Mouse (Mus musculus): ENCODE results near the gene Dgat2. TPM values are rescaled to one million over a fixed set of nuclear protein-coding genes. Genes with fewer than 3 reads are reported as not detected.

Dgat2 gene
- polyA plus RNA-seq, 1 experiment = 3.0 TPM

DNA sequence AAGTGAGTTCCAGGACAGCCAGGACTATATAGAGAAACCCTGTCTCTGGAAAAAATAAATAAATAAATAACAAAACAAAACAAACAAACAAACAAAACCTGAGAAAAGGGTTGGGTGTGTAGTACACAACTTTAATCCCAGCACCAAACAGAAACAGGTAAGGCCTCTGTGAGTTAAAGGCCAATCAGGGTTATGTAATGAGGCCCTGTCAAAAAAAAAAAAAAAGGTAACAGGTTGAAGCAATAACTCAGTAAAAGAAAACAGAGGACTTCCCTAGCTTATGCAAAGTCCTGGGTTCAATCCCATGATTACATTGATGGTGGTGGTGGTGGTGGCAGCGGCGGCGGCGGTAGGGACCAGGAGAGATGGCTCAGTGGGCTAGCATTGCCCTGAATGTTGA lies 45.0 kb downstream of the Dgat2 start:
- TF ChIP-seq MAX (IDR thresholded peaks at IDR 0.05) (no peak), MYOD1 (IDR thresholded peaks at IDR 0.05; ENCODE audit: control insufficient read depth, insufficient read length, low read depth) (no peak), FOSL1 (IDR thresholded peaks at IDR 0.05; ENCODE audit: insufficient read depth, low read length, poor library complexity, severe bottlenecking) (no peak), CTCF (IDR thresholded peaks at IDR 0.05; ENCODE audit: control insufficient read depth, insufficient read depth, insufficient read length) (no peak), MYOG (IDR thresholded peaks at IDR 0.05; ENCODE audit: control insufficient read depth, extremely low read depth, insufficient read length) (no peak), CEBPB (IDR thresholded peaks at IDR 0.05; ENCODE audit: low read depth) (no peak), USF1 (IDR thresholded peaks at IDR 0.05; ENCODE audit: low read depth) (no peak)
- Histone ChIP-seq H3K79me3 (ENCODE audit: low read depth) (peaks cover 31% of the 10 kb centered on the region), H3K36me3 (ENCODE audit: control insufficient read depth, insufficient read depth) (no peaks in the 10 kb centered on the region), H3K27me3 (ENCODE audit: control insufficient read depth, insufficient read depth, insufficient read length) (no peaks in the 10 kb centered on the region), H3K79me2 (ENCODE audit: control insufficient read depth, insufficient read depth) (peaks cover 69% of the 10 kb centered on the region), H3ac (ENCODE audit: control insufficient read depth, insufficient read length, low read depth) (no peak overlapping the region), H3K4me3 (ENCODE audit: insufficient read depth, poor library complexity, severe bottlenecking) (no peak overlapping the region)

DNA sequence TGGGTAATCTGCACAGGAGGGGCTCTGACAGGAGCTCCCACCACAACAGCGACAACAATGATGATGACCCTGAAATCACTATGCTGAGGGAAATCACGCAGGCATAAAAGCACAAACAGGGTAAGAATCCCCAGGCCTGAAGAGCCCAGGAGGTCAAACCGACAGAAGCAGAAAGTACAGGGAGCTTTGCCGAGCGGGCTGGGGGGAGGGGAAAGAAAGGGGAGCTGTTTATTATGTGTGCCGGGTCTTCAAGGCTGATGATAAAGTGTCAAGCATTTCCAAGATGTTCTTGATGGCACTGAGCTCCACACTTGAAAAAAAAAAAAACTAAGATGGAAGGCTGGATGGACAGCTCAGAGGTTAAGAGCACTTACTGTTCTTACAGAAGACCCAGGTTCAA lies 45.7 kb downstream of the Dgat2 start:
- Histone ChIP-seq H3K4me3 (ENCODE audit: insufficient read depth, poor library complexity, severe bottlenecking) (no peak overlapping the region), H3K36me3 (ENCODE audit: control insufficient read depth, insufficient read depth) (no peaks in the 10 kb centered on the region), H3K79me2 (ENCODE audit: control insufficient read depth, insufficient read depth) (peaks cover 69% of the 10 kb centered on the region), H3ac (ENCODE audit: control insufficient read depth, insufficient read length, low read depth) (no peak overlapping the region), H3K79me3 (ENCODE audit: low read depth) (peaks cover 31% of the 10 kb centered on the region), H3K27me3 (ENCODE audit: control insufficient read depth, insufficient read depth, insufficient read length) (no peaks in the 10 kb centered on the region)
- TF ChIP-seq MYOG (IDR thresholded peaks at IDR 0.05; ENCODE audit: control insufficient read depth, extremely low read depth, insufficient read length) = no peak
- TF ChIP-seq MAX (IDR thresholded peaks at IDR 0.05) = no peak
- no peak for TF ChIP-seq FOSL1 (IDR thresholded peaks at IDR 0.05; ENCODE audit: insufficient read depth, low read length, poor library complexity, severe bottlenecking)
- TF ChIP-seq MYOD1 (IDR thresholded peaks at IDR 0.05; ENCODE audit: control insufficient read depth, insufficient read length, low read depth) = no peak
- no peak for TF ChIP-seq USF1 (IDR thresholded peaks at IDR 0.05; ENCODE audit: low read depth)
- TF ChIP-seq CTCF (IDR thresholded peaks at IDR 0.05; ENCODE audit: control insufficient read depth, insufficient read depth, insufficient read length) = no peak
- no peak for TF ChIP-seq CEBPB (IDR thresholded peaks at IDR 0.05; ENCODE audit: low read depth)

DNA sequence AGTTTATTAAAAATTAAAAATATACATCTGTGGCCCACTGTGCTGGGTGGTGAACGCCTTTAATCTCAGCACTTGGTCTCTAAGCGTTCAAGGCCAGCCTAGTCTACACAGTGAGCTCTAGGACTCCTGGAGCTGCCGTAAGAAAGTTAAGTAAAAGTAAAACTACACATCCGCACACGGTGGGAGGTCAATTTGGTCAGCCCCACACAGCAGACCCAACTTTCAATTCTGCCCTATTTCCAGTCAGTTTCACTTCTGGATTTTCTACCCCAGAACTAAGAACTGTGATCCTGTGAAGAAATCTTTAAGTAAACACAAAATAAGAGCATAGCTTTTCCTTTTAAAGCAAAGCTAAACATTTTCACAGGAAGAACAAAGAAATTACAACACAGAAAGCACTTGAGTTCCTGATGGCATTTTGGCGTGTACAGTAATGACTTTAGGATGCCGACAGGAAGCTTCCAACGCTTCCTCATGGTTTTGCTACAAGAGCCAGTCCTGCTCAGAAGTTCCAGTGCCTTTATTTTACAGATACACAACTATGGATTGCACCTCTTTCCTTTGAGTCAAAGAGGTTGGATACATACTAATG lies 48.6 kb downstream of the Dgat2 start:
- H3K27me3 ChIP-seq (ENCODE audit: control insufficient read depth, insufficient read depth, insufficient read length) = no peaks in the 10 kb centered on the region
- H3K4me3 ChIP-seq (ENCODE audit: insufficient read depth, poor library complexity, severe bottlenecking) = no peak overlapping the region
- peaks cover 58% of the 10 kb centered on the region for H3K79me2 ChIP-seq (ENCODE audit: control insufficient read depth, insufficient read depth)
- peaks cover 26% of the 10 kb centered on the region for H3K79me3 ChIP-seq (ENCODE audit: low read depth)
- H3ac ChIP-seq (ENCODE audit: control insufficient read depth, insufficient read length, low read depth) = no peak overlapping the region
- no peaks in the 10 kb centered on the region for H3K36me3 ChIP-seq (ENCODE audit: control insufficient read depth, insufficient read depth)
- TF ChIP-seq MYOG (IDR thresholded peaks at IDR 0.05; ENCODE audit: control insufficient read depth, extremely low read depth, insufficient read length) (no peak), CTCF (IDR thresholded peaks at IDR 0.05; ENCODE audit: control insufficient read depth, insufficient read depth, insufficient read length) (no peak), CEBPB (IDR thresholded peaks at IDR 0.05; ENCODE audit: low read depth) (no peak), MAX (IDR thresholded peaks at IDR 0.05) (no peak), FOSL1 (IDR thresholded peaks at IDR 0.05; ENCODE audit: insufficient read depth, low read length, poor library complexity, severe bottlenecking) (no peak)

DNA sequence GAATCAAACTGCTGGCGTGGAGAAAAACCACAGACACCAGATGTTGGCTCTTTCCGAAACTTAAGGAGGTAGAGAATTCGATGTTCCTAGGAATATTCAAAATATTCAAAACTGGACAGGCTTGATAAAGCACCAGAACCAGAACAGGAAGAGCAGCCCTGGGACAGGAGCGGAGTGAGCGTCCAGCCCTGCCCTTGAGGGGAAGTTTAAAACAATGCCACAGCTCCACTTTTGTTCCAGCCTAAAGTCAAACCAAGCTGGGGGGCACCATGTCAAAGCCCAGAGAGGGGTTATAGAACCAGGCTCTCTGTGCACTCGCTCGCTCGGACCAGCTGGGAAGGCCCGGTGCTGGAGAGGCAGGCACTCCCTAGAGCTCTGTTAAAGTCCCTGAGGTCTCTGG lies 49.9 kb downstream of the Dgat2 start:
- TF ChIP-seq MYOG (IDR thresholded peaks at IDR 0.05; ENCODE audit: control insufficient read depth, extremely low read depth, insufficient read length) = no peak
- no peak for TF ChIP-seq CTCF (IDR thresholded peaks at IDR 0.05; ENCODE audit: control insufficient read depth, insufficient read depth, insufficient read length)
- TF ChIP-seq CEBPB (IDR thresholded peaks at IDR 0.05; ENCODE audit: low read depth) = no peak
- TF ChIP-seq USF1 (IDR thresholded peaks at IDR 0.05; ENCODE audit: low read depth) = no peak
- TF ChIP-seq FOSL1 (IDR thresholded peaks at IDR 0.05; ENCODE audit: insufficient read depth, low read length, poor library complexity, severe bottlenecking) = no peak
- no peak for TF ChIP-seq MYOD1 (IDR thresholded peaks at IDR 0.05; ENCODE audit: control insufficient read depth, insufficient read length, low read depth)
- no peak for TF ChIP-seq MAX (IDR thresholded peaks at IDR 0.05)
- Histone ChIP-seq H3K36me3 (ENCODE audit: control insufficient read depth, insufficient read depth) (no peaks in the 10 kb centered on the region), H3K27me3 (ENCODE audit: control insufficient read depth, insufficient read depth, insufficient read length) (no peaks in the 10 kb centered on the region), H3ac (ENCODE audit: control insufficient read depth, insufficient read length, low read depth) (no peak overlapping the region), H3K79me3 (ENCODE audit: low read depth) (peaks cover 19% of the 10 kb centered on the region), H3K79me2 (ENCODE audit: control insufficient read depth, insufficient read depth) (peaks cover 45% of the 10 kb centered on the region), H3K4me3 (ENCODE audit: insufficient read depth, poor library complexity, severe bottlenecking) (no peak overlapping the region)

DNA sequence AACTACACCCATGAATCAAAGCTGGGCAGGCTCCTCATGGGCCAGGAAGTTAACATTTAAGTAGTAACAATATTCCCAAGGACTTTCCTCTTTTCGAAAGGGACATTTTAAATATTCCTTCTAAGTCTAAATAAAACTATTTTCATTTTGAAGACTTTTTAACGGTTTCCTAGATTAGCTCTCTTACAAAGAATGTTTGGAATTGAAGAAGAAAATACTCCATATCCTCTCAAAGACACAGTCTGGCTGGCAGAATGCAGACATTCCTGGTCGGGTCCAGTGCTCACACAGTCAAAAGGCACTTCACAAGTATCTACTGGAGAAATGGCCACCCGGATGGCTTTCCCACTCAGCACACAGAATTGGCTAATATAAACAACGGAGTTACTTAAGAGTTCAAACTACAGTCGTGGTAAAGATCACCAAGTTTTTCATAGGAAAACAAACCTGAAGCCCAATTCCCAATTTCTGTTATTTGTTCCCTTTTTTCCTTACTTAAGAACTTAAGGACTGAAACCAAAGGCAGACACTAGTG lies 50.6 kb downstream of the Dgat2 start:
- Histone ChIP-seq H3K4me3 (ENCODE audit: insufficient read depth, poor library complexity, severe bottlenecking) (no peak overlapping the region), H3ac (ENCODE audit: control insufficient read depth, insufficient read length, low read depth) (no peak overlapping the region), H3K79me3 (ENCODE audit: low read depth) (peaks cover 13% of the 10 kb centered on the region), H3K27me3 (ENCODE audit: control insufficient read depth, insufficient read depth, insufficient read length) (no peaks in the 10 kb centered on the region), H3K79me2 (ENCODE audit: control insufficient read depth, insufficient read depth) (peaks cover 38% of the 10 kb centered on the region), H3K36me3 (ENCODE audit: control insufficient read depth, insufficient read depth) (no peaks in the 10 kb centered on the region)
- no peak for TF ChIP-seq MAX (IDR thresholded peaks at IDR 0.05)
- no peak for TF ChIP-seq MYOD1 (IDR thresholded peaks at IDR 0.05; ENCODE audit: control insufficient read depth, insufficient read length, low read depth)
- no peak for TF ChIP-seq MYOG (IDR thresholded peaks at IDR 0.05; ENCODE audit: control insufficient read depth, extremely low read depth, insufficient read length)
- TF ChIP-seq CEBPB (IDR thresholded peaks at IDR 0.05; ENCODE audit: low read depth) = no peak
- no peak for TF ChIP-seq CTCF (IDR thresholded peaks at IDR 0.05; ENCODE audit: control insufficient read depth, insufficient read depth, insufficient read length)
- no peak for TF ChIP-seq FOSL1 (IDR thresholded peaks at IDR 0.05; ENCODE audit: insufficient read depth, low read length, poor library complexity, severe bottlenecking)
- no peak for TF ChIP-seq USF1 (IDR thresholded peaks at IDR 0.05; ENCODE audit: low read depth)

Data from C2C12 (cell line).